Mouse (Mus musculus) midbrain, embryonic 16.5 days (tissue): Measurements from ENCODE around the gene Gm10719. TPM values are rescaled to one million over a fixed set of nuclear protein-coding genes. Genes with fewer than 3 reads are reported as not detected.
"Not testable (repeated sequence)": the region's sequence is repeated elsewhere in the genome, so short reads cannot be mapped to it uniquely, and the experiment has no call there.

Source experiments
- ATAC-seq: fragments of 200-750 bp; cut with Nextera tagmentation; 2 replicates; pipeline ENCODE4 v1.8.0; 2017; ENCODE audit warnings: moderate TSS enrichment
- H3K27ac ChIP-seq: fragments of 300-500 bp; sonication (generic); 2 replicates; pipeline ENCODE4 v1.5.1; 2014; ENCODE audit warnings: mild to moderate bottlenecking, low read length, mixed read lengths
- H3K27me3 ChIP-seq: fragments of 300-500 bp; sonication (generic); 2 replicates; pipeline ENCODE4 v1.6.1; 2014; ENCODE audit warnings: low read depth, low read length, mixed read lengths; ENCODE audit not compliant: control insufficient read depth, insufficient read depth
- H3K36me3 ChIP-seq: fragments of 300-500 bp; sonication (generic); 2 replicates; pipeline ENCODE4 v1.6.1; 2014; ENCODE audit warnings: mild to moderate bottlenecking, low read length, moderate library complexity, mixed read lengths; ENCODE audit not compliant: control insufficient read depth, insufficient read depth
- H3K4me1 ChIP-seq: fragments of 300-500 bp; sonication (generic); 2 replicates; pipeline ENCODE4 v1.6.1; 2014; ENCODE audit warnings: mild to moderate bottlenecking, low read length, mixed read lengths; ENCODE audit not compliant: control insufficient read depth, insufficient read depth
- H3K4me2 ChIP-seq: fragments of 300-500 bp; sonication (generic); 2 replicates; pipeline ENCODE4 v1.6.1; 2014; ENCODE audit warnings: mild to moderate bottlenecking, low read length, mixed read lengths
- H3K4me3 ChIP-seq: fragments of 300-500 bp; sonication (generic); 2 replicates; pipeline ENCODE4 v1.5.1; 2014; ENCODE audit warnings: low read depth, mild to moderate bottlenecking, low read length, moderate library complexity, mixed read lengths
- H3K9ac ChIP-seq: fragments of 300-500 bp; sonication (generic); 2 replicates; pipeline ENCODE4 v1.6.1; 2014; ENCODE audit warnings: low read depth, low read length, mixed read lengths
- H3K9me3 ChIP-seq: fragments of 300-500 bp; sonication (generic); replicated peaks from 2 replicates; pipeline ENCODE4 v1.6.1; 2014; ENCODE audit warnings: mild to moderate bottlenecking, low read length, mixed read lengths; ENCODE audit not compliant: control insufficient read depth, poor library complexity, severe bottlenecking
- WGBS: fragments of 180-500 bp; shearing (Covaris S2); extraction: QIAGEN DNeasy Blood & Tissue Kit; methylation state at CpG from one replicate; pipeline ENCODE4 v1.1.7; 2014; 5-methylcytosine and 5-hydroxymethylcytosine counted together
- microRNA-seq: library from miRNA; unstranded; fragments of <30 nt; microRNA quantifications from one replicate; pipeline ENCODE4, GENCODE M21; 2017
- polyA plus RNA-seq: library from polyadenylated mRNA; unstranded; fragments of >200 nt; fragmentation: Nextera tagmentation; extraction: Ambion mirVana; gene quantifications from 2 replicates; pipeline ENCODE4 v1.2.1, GENCODE M21; 2015

Gm10719 gene
- polyA plus RNA-seq, 1 experiment from 2014 or later, result not detected

GRCm38 (mm10) chr9:3036577-3036976, 19.4 kb downstream of the Gm10719 start, which contains the start of gene Gm10715:
TSS of gene Gm10715 (plus strand) at chr9:3036877.
- H3K27ac ChIP-seq, result not testable (repeated sequence)
- WGBS, result 78% methylated on average over 6 of the region's 8 CpGs

GRCm38 (mm10) chr9:3038161-3038560, 21.0 kb downstream of the Gm10719 start:
- H3K36me3 ChIP-seq, H3K27me3 ChIP-seq, H3K9me3 ChIP-seq, H3K4me1 ChIP-seq, H3K9ac ChIP-seq, H3K4me2 ChIP-seq, H3K4me3 ChIP-seq, ATAC-seq, H3K27ac ChIP-seq: not testable (repeated sequence)
- WGBS, result 55% methylated on average over 4 of the region's 4 CpGs

More at GRCm38 (mm10) chr9:3036577-3036976, 19.4 kb downstream of the Gm10719 start, which contains the start of gene Gm10715:
- H3K4me3 ChIP-seq, H3K4me2 ChIP-seq, H3K36me3 ChIP-seq, H3K4me1 ChIP-seq, H3K9ac ChIP-seq, H3K9me3 ChIP-seq, H3K27me3 ChIP-seq, ATAC-seq: not testable (repeated sequence)

Small RNA genes within 50 kb of the gene (microRNA-seq; reads per million reads assigned to microRNA genes)
- gene Mir101c, result not detected

Other genes starting within 250 kb of the Gm10719 start
- gene Gm10722, start 16.5 kb upstream of the Gm10719 start, polyA plus RNA-seq, result not detected in 2 replicates
- gene Gm11168, start 14.1 kb upstream of the Gm10719 start, polyA plus RNA-seq, result 0.47 TPM in 1 of 2 replicates, not detected in the other
- not detected in 2 replicates for gene Gm10721, start 4.3 kb upstream of the Gm10719 start, polyA plus RNA-seq
- not detected in 2 replicates for gene Gm10720, start 1.8 kb upstream of the Gm10719 start, polyA plus RNA-seq
- gene Gm10718, start 6.1 kb downstream of the Gm10719 start, polyA plus RNA-seq, result not detected in 2 replicates
- 0.45 and 0.55 TPM in 2 replicates for gene Gm10717, start 8.0 kb downstream of the Gm10719 start, polyA plus RNA-seq
- gene Gm17535, start 17.2 kb downstream of the Gm10719 start, polyA plus RNA-seq, result not detected in 2 replicates
- not detected in 2 replicates for gene Gm10715, start 19.5 kb downstream of the Gm10719 start, polyA plus RNA-seq